Mouse (Mus musculus): ENCODE data around the gene Mansc4. TPM values are rescaled to one million over a fixed set of nuclear protein-coding genes. Genes with fewer than 3 reads are reported as not detected.

The Mansc4 gene
- total RNA-seq (2014; rRNA removed) (1.0 and 1.6 TPM in 2 replicates), polyA plus RNA-seq (2015; fragmentation: Nextera tagmentation; extraction: Ambion mirVana) (0.79 and 1.6 TPM in 2 replicates)

GRCm38 (mm10) chr6:147086594-147087225 is at the start of gene Mansc4:
Gene Mansc4, minus strand, starts transcription at chr6:147087032.
- H3K4me2 ChIP-seq (ENCODE audit: low read depth): peak within 1 kb of the TSS; percentile 46
- ATAC-seq: peak; percentile 18; the same call in 1 of the 2 replicates

GRCm38 (mm10) chr6:147127239-147127638 is 40.4 kb upstream of the Mansc4 start:
- Histone ChIP-seq H3K27ac (ENCODE audit: low read depth, low read length) (no peak overlapping the region), H3K4me3 (ENCODE audit: low read depth, low read length) (no peak overlapping the region), H3K4me2 (ENCODE audit: low read depth) (no peak overlapping the region), H3K27me3 (ENCODE audit: insufficient read depth, low read length) (no peaks in the 10 kb centered on the region), H3K4me1 (ENCODE audit: insufficient read depth) (no peaks in the 10 kb centered on the region), H3K9ac (no peak overlapping the region), H3K36me3 (ENCODE audit: insufficient read depth) (no peaks in the 10 kb centered on the region), H3K9me3 (ENCODE audit: low read length) (no peaks in the 10 kb centered on the region)
- 68% methylated on average over 10 of the region's 10 CpGs for WGBS
- no peak for TF ChIP-seq CTCF (IDR thresholded peaks at IDR 0.05; ENCODE audit: low read depth)
- ATAC-seq: peak; percentile 59
- DNase-seq: peak; percentile 5

More at GRCm38 (mm10) chr6:147086594-147087225, at the start of gene Mansc4:
- DNase-seq: peak; percentile 33
- Histone ChIP-seq H3K27ac (ENCODE audit: low read depth, low read length) (no peak within 1 kb of the TSS), H3K4me1 (ENCODE audit: insufficient read depth) (no peaks in the 10 kb centered on the region), H3K9ac (peak within 1 kb of the TSS; percentile 28), H3K27me3 (ENCODE audit: insufficient read depth, low read length) (no peaks in the 10 kb centered on the region), H3K36me3 (ENCODE audit: insufficient read depth) (no peaks in the 10 kb centered on the region), H3K9me3 (ENCODE audit: low read length) (no peaks in the 10 kb centered on the region), H3K4me3 (ENCODE audit: low read depth, low read length) (peak within 1 kb of the TSS; percentile 16)
- WGBS: 6% methylated on average over 19 of the region's 20 CpGs
- no peak for TF ChIP-seq CTCF (IDR thresholded peaks at IDR 0.05; ENCODE audit: low read depth)

- Histone ChIP-seq H3K9me3 (ENCODE audit: low read length) (no peaks in the 10 kb centered on the region), H3K27ac (ENCODE audit: low read depth, low read length) (no peak overlapping the region), H3K4me2 (ENCODE audit: low read depth) (no peak overlapping the region), H3K4me1 (ENCODE audit: insufficient read depth) (no peaks in the 10 kb centered on the region), H3K27me3 (ENCODE audit: insufficient read depth, low read length) (no peaks in the 10 kb centered on the region), H3K4me3 (ENCODE audit: low read depth, low read length) (no peak overlapping the region), H3K9ac (no peak overlapping the region), H3K36me3 (ENCODE audit: insufficient read depth) (no peaks in the 10 kb centered on the region)
- ATAC-seq: no peak
- WGBS: 54% methylated on average over 6 of the region's 6 CpGs
- TF ChIP-seq CTCF (IDR thresholded peaks at IDR 0.05; ENCODE audit: low read depth): no peak
- no peak for DNase-seq
Observed at GRCm38 (mm10) chr6:147121320-147121719, 34.5 kb upstream of the Mansc4 start.

GRCm38 (mm10) chr6:147118190-147118589 is 31.4 kb upstream of the Mansc4 start:
- Histone ChIP-seq H3K9me3 (ENCODE audit: low read length) (no peaks in the 10 kb centered on the region), H3K27me3 (ENCODE audit: insufficient read depth, low read length) (no peaks in the 10 kb centered on the region), H3K9ac (no peak overlapping the region), H3K4me1 (ENCODE audit: insufficient read depth) (no peaks in the 10 kb centered on the region), H3K27ac (ENCODE audit: low read depth, low read length) (no peak overlapping the region), H3K36me3 (ENCODE audit: insufficient read depth) (no peaks in the 10 kb centered on the region), H3K4me2 (ENCODE audit: low read depth) (no peak overlapping the region), H3K4me3 (ENCODE audit: low read depth, low read length) (no peak overlapping the region)
- no peak for TF ChIP-seq CTCF (IDR thresholded peaks at IDR 0.05; ENCODE audit: low read depth)
- WGBS: 91% methylated on average over 3 of the region's 3 CpGs
- no peak for ATAC-seq
- DNase-seq: no peak

- Histone ChIP-seq H3K27ac (ENCODE audit: low read depth, low read length) (no peak overlapping the region), H3K4me3 (ENCODE audit: low read depth, low read length) (no peak overlapping the region), H3K9me3 (ENCODE audit: low read length) (no peaks in the 10 kb centered on the region), H3K9ac (no peak overlapping the region), H3K36me3 (ENCODE audit: insufficient read depth) (no peaks in the 10 kb centered on the region), H3K4me1 (ENCODE audit: insufficient read depth) (no peaks in the 10 kb centered on the region), H3K27me3 (ENCODE audit: insufficient read depth, low read length) (no peaks in the 10 kb centered on the region), H3K4me2 (ENCODE audit: low read depth) (no peak overlapping the region)
- 94% methylated on average over 7 of the region's 7 CpGs for WGBS
- no peak for ATAC-seq
- TF ChIP-seq CTCF (IDR thresholded peaks at IDR 0.05; ENCODE audit: low read depth): no peak
- no peak for DNase-seq
Observed at GRCm38 (mm10) chr6:147117764-147118163, 30.9 kb upstream of the Mansc4 start.

GRCm38 (mm10) chr6:147116579-147116978 is 29.7 kb upstream of the Mansc4 start:
- H3K4me3 ChIP-seq (ENCODE audit: low read depth, low read length): no peak overlapping the region
- H3K27ac ChIP-seq (ENCODE audit: low read depth, low read length): no peak overlapping the region
- no peak overlapping the region for H3K9ac ChIP-seq
- ATAC-seq (peak; percentile 83), DNase-seq (peak; percentile 88)
- H3K9me3 ChIP-seq (ENCODE audit: low read length): no peaks in the 10 kb centered on the region
- no peaks in the 10 kb centered on the region for H3K4me1 ChIP-seq (ENCODE audit: insufficient read depth)
- 11% methylated on average over 10 of the region's 10 CpGs for WGBS
- H3K27me3 ChIP-seq (ENCODE audit: insufficient read depth, low read length): no peaks in the 10 kb centered on the region
- no peak overlapping the region for H3K4me2 ChIP-seq (ENCODE audit: low read depth)
- peak; percentile 86 for TF ChIP-seq CTCF (IDR thresholded peaks at IDR 0.05; ENCODE audit: low read depth)
- no peaks in the 10 kb centered on the region for H3K36me3 ChIP-seq (ENCODE audit: insufficient read depth)

- no peak overlapping the region for H3K27ac ChIP-seq (ENCODE audit: low read depth, low read length)
- no peak overlapping the region for H3K4me2 ChIP-seq (ENCODE audit: low read depth)
- H3K9ac ChIP-seq: no peak overlapping the region
- no peaks in the 10 kb centered on the region for H3K4me1 ChIP-seq (ENCODE audit: insufficient read depth)
- no peak overlapping the region for H3K4me3 ChIP-seq (ENCODE audit: low read depth, low read length)
- TF ChIP-seq CTCF (IDR thresholded peaks at IDR 0.05; ENCODE audit: low read depth): no peak
- ATAC-seq (no peak), DNase-seq (no peak)
- 84% methylated on average over 7 of the region's 7 CpGs for WGBS
- peaks cover 22% of the 10 kb centered on the region for H3K36me3 ChIP-seq (ENCODE audit: insufficient read depth)
- H3K9me3 ChIP-seq (ENCODE audit: low read length): no peaks in the 10 kb centered on the region
- no peaks in the 10 kb centered on the region for H3K27me3 ChIP-seq (ENCODE audit: insufficient read depth, low read length)
Observed at GRCm38 (mm10) chr6:147109283-147109682, 22.5 kb upstream of the Mansc4 start.
